Mouse (Mus musculus): ENCODE measurements at regions not wholly inside any gene's neighbourhood (a gene's known extent, or its start where the extent isn't known, plus 50 kb on each side); places are given as distances from the start of the nearest gene placed in this dataset.

DNA sequence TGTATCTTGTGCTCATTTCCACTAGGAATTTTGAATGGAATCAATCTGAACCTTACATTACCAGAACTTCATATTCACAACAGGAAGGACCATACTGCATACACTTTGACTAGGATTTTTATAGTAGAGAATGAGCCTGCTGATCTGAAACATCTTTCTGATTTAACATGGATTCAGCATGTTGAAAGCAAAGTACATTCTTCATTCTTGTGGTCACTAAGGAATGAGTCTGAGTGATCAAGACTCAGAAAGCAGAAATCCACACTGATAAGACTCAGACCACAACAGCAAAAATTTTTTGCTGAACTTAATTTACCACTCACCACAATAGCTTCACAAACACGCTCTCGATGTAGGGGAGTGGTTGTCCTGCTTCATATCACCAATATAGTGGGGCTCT, 309.2 kb upstream of the Nectin3 start:
- DNase-seq (ENCODE audit: low spot score), result no peak

DNA sequence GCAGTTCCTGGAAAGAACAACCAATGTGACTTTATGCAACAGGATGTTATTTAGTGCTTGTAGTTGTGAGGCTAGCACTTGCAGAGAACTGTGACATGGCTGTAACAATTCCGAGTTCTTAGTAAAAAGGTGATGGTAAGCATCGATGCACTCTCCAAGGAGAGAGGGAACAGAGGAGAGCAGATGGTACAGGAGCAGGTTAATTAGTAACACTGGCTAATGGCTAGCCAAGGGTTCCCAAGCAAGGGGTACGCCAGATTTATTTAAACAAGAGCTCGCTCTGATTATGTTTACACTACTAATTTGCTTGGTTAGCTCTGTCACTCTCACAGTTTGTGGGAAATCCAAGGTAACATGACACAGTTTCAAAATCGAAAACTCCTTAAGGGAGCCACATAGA, 278.0 kb upstream of the Nectin3 start:
- DNase-seq (ENCODE audit: low spot score), result no peak

DNA sequence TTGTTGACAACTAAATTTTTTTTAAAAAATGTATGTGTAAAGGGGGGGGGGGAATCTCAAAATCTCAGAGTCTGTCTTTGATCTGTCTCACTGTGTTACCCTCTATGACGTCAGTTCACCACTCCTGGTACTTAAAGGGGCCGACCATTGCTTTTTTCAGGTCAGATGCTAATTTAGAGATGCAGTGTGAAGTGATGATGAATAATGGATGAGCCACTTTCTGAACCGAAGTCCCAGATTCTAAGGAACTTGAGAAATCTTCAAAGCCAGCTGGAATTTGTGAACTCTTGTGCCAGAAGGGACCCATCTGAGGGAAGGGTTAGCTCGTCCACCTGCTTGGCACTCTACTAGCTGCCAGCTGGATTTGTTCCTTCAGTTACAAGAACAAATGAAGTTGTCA, 271.1 kb upstream of the Nectin3 start:
- peak; percentile 16 for DNase-seq (ENCODE audit: low spot score)

GRCm38 (mm10) chr16:46768376-46768775, 270.1 kb upstream of the Nectin3 start:
- DNase-seq (ENCODE audit: low spot score), result no peak

GRCm38 (mm10) chr16:46735140-46735539, 236.8 kb upstream of the Nectin3 start:
- DNase-seq (ENCODE audit: low spot score), result no peak

- DNase-seq (ENCODE audit: low spot score), result no peak
Observed at GRCm38 (mm10) chr16:46728424-46728823, 230.1 kb upstream of the Nectin3 start.

DNA sequence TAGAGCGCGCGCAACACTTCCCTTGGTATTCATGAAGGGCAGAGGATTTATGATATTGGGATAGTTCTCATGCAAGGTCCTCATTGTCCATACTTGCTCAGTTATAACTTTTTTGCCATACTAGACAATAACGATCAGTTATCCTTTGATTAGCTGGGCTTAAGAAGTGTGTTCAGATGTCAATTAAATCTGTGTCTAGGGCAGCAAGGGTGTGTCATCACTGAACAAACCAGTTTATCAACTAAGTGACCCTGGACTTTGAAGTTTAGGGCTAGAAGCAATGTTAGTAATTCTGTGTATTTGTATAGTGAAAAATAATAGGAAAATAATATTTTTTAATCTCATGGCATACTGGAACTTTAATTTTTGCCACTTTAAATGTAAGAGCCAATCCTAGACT, 225.3 kb upstream of the Nectin3 start:
- no peak for DNase-seq (ENCODE audit: low spot score)

DNA sequence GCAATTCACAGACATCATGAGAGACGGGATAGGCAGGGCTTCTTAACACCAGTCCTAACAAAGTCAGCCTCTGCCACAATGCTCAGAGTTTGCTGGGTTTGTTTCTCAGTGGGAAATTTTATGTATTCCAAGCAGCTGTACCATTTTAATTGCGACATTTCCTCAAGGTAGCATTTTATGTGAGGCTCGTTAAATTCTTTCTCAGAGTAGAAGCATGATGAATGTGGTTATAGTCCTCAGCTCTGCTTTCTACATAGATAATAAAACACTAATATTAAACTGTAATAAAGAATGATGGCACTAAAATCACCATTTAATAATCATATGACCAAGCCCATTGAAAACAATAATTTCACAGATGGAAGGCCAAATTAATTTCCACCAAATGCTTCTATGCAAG, 181.5 kb upstream of the Nectin3 start:
- DNase-seq (ENCODE audit: low spot score), result no peak

GRCm38 (mm10) chr16:46669590-46669989, 171.3 kb upstream of the Nectin3 start:
- DNase-seq (ENCODE audit: low spot score), result peak; percentile 21

GRCm38 (mm10) chr16:46665566-46665965, 167.2 kb upstream of the Nectin3 start:
- DNase-seq (ENCODE audit: low spot score), result no peak

- DNase-seq (ENCODE audit: low spot score), result no peak
Observed at GRCm38 (mm10) chr16:46663008-46663407, 164.7 kb upstream of the Nectin3 start.

GRCm38 (mm10) chr16:46655041-46655440, 156.7 kb upstream of the Nectin3 start:
- no peak for DNase-seq (ENCODE audit: low spot score)

- no peak for DNase-seq (ENCODE audit: low spot score)
Observed at GRCm38 (mm10) chr16:46625807-46626206, 127.5 kb upstream of the Nectin3 start.

- no peak for DNase-seq (ENCODE audit: low spot score)
Observed at GRCm38 (mm10) chr16:46623246-46623645, 124.9 kb upstream of the Nectin3 start.

GRCm38 (mm10) chr16:46619871-46620270, 121.5 kb upstream of the Nectin3 start:
- no peak for DNase-seq (ENCODE audit: low spot score)

DNA sequence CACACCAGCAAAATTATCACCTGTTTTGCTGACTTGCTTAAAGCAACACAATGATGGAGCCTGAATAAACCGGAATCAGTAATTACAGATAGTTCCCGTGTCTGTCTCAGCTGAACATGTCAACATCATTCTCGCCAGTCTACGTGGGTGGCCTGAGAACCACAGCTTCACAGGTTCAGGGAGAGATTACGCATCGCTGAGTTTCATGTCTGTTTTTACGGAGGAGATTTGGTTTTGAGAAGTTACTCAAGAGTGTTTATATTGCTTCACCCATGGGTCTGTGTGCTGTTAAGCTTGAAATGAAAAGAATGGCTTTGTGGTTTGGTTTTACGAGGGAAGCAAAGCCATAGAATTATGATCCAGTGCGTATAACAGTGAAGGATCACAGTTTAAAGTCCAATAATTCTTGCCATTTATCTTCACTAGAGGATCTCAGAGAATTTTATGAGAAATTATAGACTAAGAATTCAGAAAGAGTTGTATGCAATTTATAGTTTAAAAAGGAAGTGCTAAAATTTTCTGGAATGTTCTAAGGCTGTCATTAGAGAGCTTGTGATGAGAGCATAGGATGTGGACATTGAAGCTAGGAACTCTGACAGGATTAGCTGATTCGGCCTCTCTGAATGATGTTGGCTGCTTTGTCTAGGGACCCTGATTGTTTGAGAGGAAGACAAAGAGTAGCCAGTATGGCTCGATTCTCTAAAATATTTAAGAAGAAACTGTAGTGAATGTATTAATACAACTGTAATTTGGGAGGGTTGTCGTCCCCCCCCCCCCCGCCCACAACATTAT, 119.4 kb upstream of the Nectin3 start:
- DNase-seq (ENCODE audit: low spot score), result peak; percentile 78

GRCm38 (mm10) chr16:46616606-46617005, 118.3 kb upstream of the Nectin3 start:
- DNase-seq (ENCODE audit: low spot score), result peak; percentile 64

DNA sequence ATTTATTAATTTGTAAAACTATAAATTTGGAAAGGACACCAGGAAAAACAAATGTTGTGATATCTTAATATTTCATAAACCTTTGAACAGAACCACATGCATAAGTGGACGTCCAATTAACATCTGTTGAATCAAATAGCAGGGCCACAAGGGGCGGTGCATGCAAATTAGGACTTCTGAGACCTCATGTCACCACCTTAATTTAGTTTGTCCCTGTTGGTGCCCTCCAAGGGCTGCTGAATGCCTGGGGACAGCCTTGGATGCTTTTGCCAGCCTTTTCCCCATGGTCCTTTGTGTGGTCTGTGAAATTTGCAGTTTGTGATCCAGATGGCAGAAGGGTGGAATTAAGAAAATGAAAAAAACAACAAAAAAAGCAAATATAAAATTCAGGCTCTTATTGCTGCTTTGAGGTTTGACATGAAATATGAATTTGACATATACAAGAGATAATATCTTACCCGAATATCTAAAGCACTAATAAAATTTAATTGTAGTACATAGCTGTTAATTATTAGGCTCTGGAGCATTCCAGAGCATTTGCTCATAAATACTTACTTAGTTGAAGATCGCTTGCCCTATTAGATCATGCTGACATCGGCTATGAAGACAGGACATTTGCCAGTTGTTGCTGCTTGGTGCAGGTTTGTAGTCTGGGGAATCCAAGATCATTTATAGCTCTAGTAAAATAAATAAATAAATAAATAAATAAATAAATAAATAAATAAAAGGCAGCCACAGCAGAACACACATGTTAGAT, 114.9 kb upstream of the Nectin3 start:
- DNase-seq (ENCODE audit: low spot score), result no peak

GRCm38 (mm10) chr16:46605879-46606203, 107.5 kb upstream of the Nectin3 start:
- DNase-seq (ENCODE audit: low spot score), result no peak

- peak; percentile 13 for DNase-seq (ENCODE audit: low spot score)
Observed at GRCm38 (mm10) chr16:46605001-46605878, 106.9 kb upstream of the Nectin3 start.

GRCm38 (mm10) chr16:46592618-46593253, 94.4 kb upstream of the Nectin3 start:
- no peak for DNase-seq (ENCODE audit: low spot score)

DNA sequence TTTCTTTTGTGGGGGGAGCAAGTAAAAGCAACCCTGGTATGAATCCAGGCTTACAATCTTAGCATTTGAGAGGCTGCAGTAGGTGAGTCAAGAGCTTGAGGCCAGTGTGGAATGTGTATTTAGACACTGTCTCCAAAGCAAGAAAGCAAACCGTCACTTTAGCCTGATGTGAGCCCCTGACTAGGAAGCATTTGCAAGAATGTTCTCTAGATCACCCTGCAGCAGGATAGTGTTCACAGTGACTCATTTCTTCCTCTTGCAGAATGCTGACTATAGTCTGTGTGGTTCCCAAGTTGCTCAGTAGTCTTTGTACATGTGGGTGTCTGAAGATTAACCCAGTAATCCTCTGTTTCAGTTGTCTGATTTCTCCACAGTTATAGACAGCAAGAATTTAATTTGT, 88.7 kb upstream of the Nectin3 start:
- DNase-seq (ENCODE audit: low spot score), result no peak

Data from retina, embryonic 14.5 days (tissue).